Mouse (Mus musculus): ENCODE data around the gene Ube2cbp. TPM values are rescaled to one million over a fixed set of nuclear protein-coding genes. Genes with fewer than 3 reads are reported as not detected.

The Ube2cbp gene
- polyA plus RNA-seq, 1 experiment from 2014 or later: 8.0 TPM

GRCm38 (mm10) chr9:86395785-86396184 lies 69.0 kb downstream of the Ube2cbp start:
- no peak overlapping the region for H3K27ac ChIP-seq
- H3K4me1 ChIP-seq: peaks cover 7% of the 10 kb centered on the region
- whole genome bisulfite sequencing: 80% methylated on average over 6 of the region's 6 CpGs
- peaks cover 3% of the 10 kb centered on the region; the same call in 1 of the 2 replicates for H3K36me3 ChIP-seq (replicated peaks)
- no peaks in the 10 kb centered on the region for H3K27me3 ChIP-seq (ENCODE audit: poor library complexity, severe bottlenecking)
- no peaks in the 10 kb centered on the region for H3K9me3 ChIP-seq
- no peak overlapping the region for H3K4me3 ChIP-seq
- no peak for DNase-seq (ENCODE audit: extremely low spot score, low spot score)

GRCm38 (mm10) chr9:86395012-86395411 lies 69.7 kb downstream of the Ube2cbp start:
- no peaks in the 10 kb centered on the region for H3K9me3 ChIP-seq
- H3K27ac ChIP-seq: no peak overlapping the region
- 85% methylated on average over 1 of the region's 1 CpGs for WGBS
- peaks cover 3% of the 10 kb centered on the region; the same call in 1 of the 2 replicates for H3K36me3 ChIP-seq (replicated peaks)
- H3K4me3 ChIP-seq: no peak overlapping the region
- H3K27me3 ChIP-seq (ENCODE audit: poor library complexity, severe bottlenecking): no peaks in the 10 kb centered on the region
- DNase-seq (ENCODE audit: extremely low spot score, low spot score): no peak
- H3K4me1 ChIP-seq: peaks cover 7% of the 10 kb centered on the region

GRCm38 (mm10) chr9:86393586-86394272 lies 71.0 kb downstream of the Ube2cbp start:
- Histone ChIP-seq H3K4me1 (peaks cover 11% of the 10 kb centered on the region), H3K4me3 (no peak overlapping the region), H3K9me3 (no peaks in the 10 kb centered on the region), H3K27ac (no peak overlapping the region), H3K27me3 (ENCODE audit: poor library complexity, severe bottlenecking) (no peaks in the 10 kb centered on the region), H3K36me3 (replicated peaks) (peaks cover 3% of the 10 kb centered on the region; the same call in 1 of the 2 replicates)
- no peak for DNase-seq (ENCODE audit: extremely low spot score, low spot score)
- WGBS: 77% methylated on average over 8 of the region's 8 CpGs

GRCm38 (mm10) chr9:86391467-86391866 lies 73.3 kb downstream of the Ube2cbp start:
- H3K4me1 ChIP-seq: peaks cover 19% of the 10 kb centered on the region
- no peaks in the 10 kb centered on the region for H3K27me3 ChIP-seq (ENCODE audit: poor library complexity, severe bottlenecking)
- H3K36me3 ChIP-seq (replicated peaks): peaks cover 3% of the 10 kb centered on the region; the same call in 1 of the 2 replicates
- no peaks in the 10 kb centered on the region for H3K9me3 ChIP-seq
- DNase-seq (ENCODE audit: extremely low spot score, low spot score): no peak
- no peak overlapping the region for H3K27ac ChIP-seq
- no peak overlapping the region for H3K4me3 ChIP-seq

- no peak for DNase-seq (ENCODE audit: extremely low spot score, low spot score)
- H3K4me1 ChIP-seq: peaks cover 19% of the 10 kb centered on the region
- no peak overlapping the region for H3K27ac ChIP-seq
- H3K9me3 ChIP-seq: no peaks in the 10 kb centered on the region
- 75% methylated on average over 2 of the region's 2 CpGs for WGBS
- H3K36me3 ChIP-seq (replicated peaks): peaks cover 3% of the 10 kb centered on the region; the same call in 1 of the 2 replicates
- H3K4me3 ChIP-seq: no peak overlapping the region
- H3K27me3 ChIP-seq (ENCODE audit: poor library complexity, severe bottlenecking): no peaks in the 10 kb centered on the region
Observed at GRCm38 (mm10) chr9:86390713-86391112, 74.0 kb downstream of the Ube2cbp start.

GRCm38 (mm10) chr9:86388538-86388937 lies 76.2 kb downstream of the Ube2cbp start:
- DNase-seq (ENCODE audit: extremely low spot score, low spot score): no peak
- 64% methylated on average over 4 of the region's 4 CpGs for WGBS
- H3K36me3 ChIP-seq (replicated peaks): peaks cover 3% of the 10 kb centered on the region; the same call in 1 of the 2 replicates
- no peak overlapping the region for H3K27ac ChIP-seq
- no peaks in the 10 kb centered on the region for H3K27me3 ChIP-seq (ENCODE audit: poor library complexity, severe bottlenecking)
- no peak overlapping the region for H3K4me3 ChIP-seq
- peaks cover 13% of the 10 kb centered on the region for H3K4me1 ChIP-seq
- H3K9me3 ChIP-seq: peaks cover under 1% of the 10 kb centered on the region; the same call in 1 of the 2 replicates

- no peaks in the 10 kb centered on the region for H3K9me3 ChIP-seq
- WGBS: 94% methylated on average over 2 of the region's 2 CpGs
- no peaks in the 10 kb centered on the region for H3K36me3 ChIP-seq (replicated peaks)
- no peaks in the 10 kb centered on the region for H3K27me3 ChIP-seq (ENCODE audit: poor library complexity, severe bottlenecking)
- no peak for DNase-seq (ENCODE audit: extremely low spot score, low spot score)
- H3K4me3 ChIP-seq: no peak overlapping the region
- H3K27ac ChIP-seq: no peak overlapping the region
- H3K4me1 ChIP-seq: 0 out of 2 replicates have a peak, but pooled peaks cover 4% of the 10 kb centered on the region
Observed at GRCm38 (mm10) chr9:86376923-86377322, 87.8 kb downstream of the Ube2cbp start.

GRCm38 (mm10) chr9:86372783-86373567 lies 91.8 kb downstream of the Ube2cbp start:
- no peaks in the 10 kb centered on the region for H3K9me3 ChIP-seq
- H3K36me3 ChIP-seq (replicated peaks): no peaks in the 10 kb centered on the region
- H3K4me1 ChIP-seq: 0 out of 2 replicates have a peak, but pooled peaks cover 4% of the 10 kb centered on the region
- H3K4me3 ChIP-seq: no peak overlapping the region
- 0 out of 2 replicates have a peak overlapping the region, but pooled peaks have one; percentile 40 for H3K27ac ChIP-seq
- WGBS: 78% methylated on average over 12 of the region's 12 CpGs
- no peak for DNase-seq (ENCODE audit: extremely low spot score, low spot score)
- H3K27me3 ChIP-seq (ENCODE audit: poor library complexity, severe bottlenecking): no peaks in the 10 kb centered on the region

- H3K4me1 ChIP-seq: 0 out of 2 replicates have a peak, but pooled peaks cover 4% of the 10 kb centered on the region
- WGBS: 83% methylated on average over 4 of the region's 4 CpGs
Observed at GRCm38 (mm10) chr9:86369208-86369607, 95.5 kb downstream of the Ube2cbp start.

GRCm38 (mm10) chr9:86360536-86360935 lies 104.2 kb downstream of the Ube2cbp start:
- no peaks in the 10 kb centered on the region for H3K36me3 ChIP-seq (replicated peaks)
- DNase-seq (ENCODE audit: extremely low spot score, low spot score): no peak
- no peaks in the 10 kb centered on the region for H3K27me3 ChIP-seq (ENCODE audit: poor library complexity, severe bottlenecking)
- 90% methylated on average over 9 of the region's 9 CpGs for WGBS
- 0 out of 2 replicates have a peak, but pooled peaks cover 2% of the 10 kb centered on the region for H3K4me1 ChIP-seq
- H3K27ac ChIP-seq: no peak overlapping the region
- no peaks in the 10 kb centered on the region for H3K9me3 ChIP-seq
- H3K4me3 ChIP-seq: no peak overlapping the region

More at GRCm38 (mm10) chr9:86369208-86369607, 95.5 kb downstream of the Ube2cbp start:
- no peaks in the 10 kb centered on the region for H3K36me3 ChIP-seq (replicated peaks)
- no peak for DNase-seq (ENCODE audit: extremely low spot score, low spot score)
- H3K4me3 ChIP-seq: no peak overlapping the region
- no peaks in the 10 kb centered on the region for H3K9me3 ChIP-seq
- no peak overlapping the region for H3K27ac ChIP-seq
- H3K27me3 ChIP-seq (ENCODE audit: poor library complexity, severe bottlenecking): no peaks in the 10 kb centered on the region

GRCm38 (mm10) chr9:86355851-86356250 lies 108.9 kb downstream of the Ube2cbp start:
- Histone ChIP-seq H3K4me1 (0 out of 2 replicates have a peak, but pooled peaks cover 2% of the 10 kb centered on the region), H3K4me3 (no peak overlapping the region), H3K27ac (no peak overlapping the region), H3K36me3 (replicated peaks) (no peaks in the 10 kb centered on the region), H3K27me3 (ENCODE audit: poor library complexity, severe bottlenecking) (no peaks in the 10 kb centered on the region), H3K9me3 (no peaks in the 10 kb centered on the region)
- 85% methylated on average over 3 of the region's 3 CpGs for WGBS
- DNase-seq (ENCODE audit: extremely low spot score, low spot score): no peak

GRCm38 (mm10) chr9:86351491-86351890 lies 113.3 kb downstream of the Ube2cbp start:
- 78% methylated on average over 3 of the region's 3 CpGs for WGBS
- Histone ChIP-seq H3K4me1 (0 out of 2 replicates have a peak, but pooled peaks cover 2% of the 10 kb centered on the region), H3K9me3 (no peaks in the 10 kb centered on the region; the same call in 1 of the 2 replicates), H3K27me3 (ENCODE audit: poor library complexity, severe bottlenecking) (no peaks in the 10 kb centered on the region), H3K4me3 (no peak overlapping the region), H3K36me3 (replicated peaks) (no peaks in the 10 kb centered on the region), H3K27ac (no peak overlapping the region)
- no peak for DNase-seq (ENCODE audit: extremely low spot score, low spot score)

GRCm38 (mm10) chr9:86336792-86337191 lies 128.0 kb downstream of the Ube2cbp start:
- Histone ChIP-seq H3K27ac (no peak overlapping the region), H3K27me3 (ENCODE audit: poor library complexity, severe bottlenecking) (no peaks in the 10 kb centered on the region), H3K36me3 (replicated peaks) (no peaks in the 10 kb centered on the region; the same call in 1 of the 2 replicates), H3K4me1 (peaks cover 13% of the 10 kb centered on the region), H3K4me3 (no peak overlapping the region), H3K9me3 (no peaks in the 10 kb centered on the region)
- DNase-seq (ENCODE audit: extremely low spot score, low spot score): no peak
- WGBS: 80% methylated on average over 2 of the region's 2 CpGs

All from forebrain, embryonic 10.5 days (tissue).